Mouse (Mus musculus): ENCODE measurements around the gene Dtx1.

- TF ChIP-seq ZNF384 (IDR thresholded peaks at IDR 0.05; ENCODE audit: low read depth, low read length) (no peak), HCFC1 (IDR thresholded peaks at IDR 0.05; ENCODE audit: borderline replicate concordance, insufficient read depth, low read length) (no peak), ZC3H11A (IDR thresholded peaks at IDR 0.05; ENCODE audit: borderline replicate concordance, low read depth, low read length) (no peak)
These were observed 76.1 kb downstream of the Dtx1 start for GRCm38 (mm10) chr5:120635633-120636032.
